Mouse (Mus musculus): ENCODE measurements around the gene Syt16. TPM values are rescaled to one million over a fixed set of nuclear protein-coding genes. Genes with fewer than 3 reads are reported as not detected.

The Syt16 gene
- total RNA-seq, 1 experiment from 2014 or later = not detected

GRCm38 (mm10) chr12:74089342-74090131, 92.1 kb downstream of the Syt16 start:
- ATAC-seq (replicated peaks; ENCODE audit: insufficient number of reproducible peaks, low FRiP score, low TSS enrichment, poor library complexity, severe bottlenecking) = no peak

- no peak for ATAC-seq (replicated peaks; ENCODE audit: insufficient number of reproducible peaks, low FRiP score, low TSS enrichment, poor library complexity, severe bottlenecking)
These were observed 95.1 kb downstream of the Syt16 start for GRCm38 (mm10) chr12:74092546-74092945.

GRCm38 (mm10) chr12:74093110-74093509, 95.6 kb downstream of the Syt16 start:
- ATAC-seq (replicated peaks; ENCODE audit: insufficient number of reproducible peaks, low FRiP score, low TSS enrichment, poor library complexity, severe bottlenecking) = no peak

GRCm38 (mm10) chr12:74094701-74095100, 97.2 kb downstream of the Syt16 start:
- ATAC-seq (replicated peaks; ENCODE audit: insufficient number of reproducible peaks, low FRiP score, low TSS enrichment, poor library complexity, severe bottlenecking) = no peak

GRCm38 (mm10) chr12:74098572-74099290, 101.3 kb downstream of the Syt16 start:
- ATAC-seq (replicated peaks; ENCODE audit: insufficient number of reproducible peaks, low FRiP score, low TSS enrichment, poor library complexity, severe bottlenecking) = no peak

GRCm38 (mm10) chr12:74105811-74106513, 108.5 kb downstream of the Syt16 start:
- no peak for ATAC-seq (replicated peaks; ENCODE audit: insufficient number of reproducible peaks, low FRiP score, low TSS enrichment, poor library complexity, severe bottlenecking)

GRCm38 (mm10) chr12:74108663-74109081, 111.2 kb downstream of the Syt16 start:
- ATAC-seq (replicated peaks; ENCODE audit: insufficient number of reproducible peaks, low FRiP score, low TSS enrichment, poor library complexity, severe bottlenecking) = no peak

- no peak for ATAC-seq (replicated peaks; ENCODE audit: insufficient number of reproducible peaks, low FRiP score, low TSS enrichment, poor library complexity, severe bottlenecking)
These were observed 112.1 kb downstream of the Syt16 start for GRCm38 (mm10) chr12:74109462-74110068.

GRCm38 (mm10) chr12:74116825-74117224, 119.4 kb downstream of the Syt16 start:
- ATAC-seq (replicated peaks; ENCODE audit: insufficient number of reproducible peaks, low FRiP score, low TSS enrichment, poor library complexity, severe bottlenecking) = no peak

GRCm38 (mm10) chr12:74125796-74126195, 128.3 kb downstream of the Syt16 start:
- no peak for ATAC-seq (replicated peaks; ENCODE audit: insufficient number of reproducible peaks, low FRiP score, low TSS enrichment, poor library complexity, severe bottlenecking)

- no peak for ATAC-seq (replicated peaks; ENCODE audit: insufficient number of reproducible peaks, low FRiP score, low TSS enrichment, poor library complexity, severe bottlenecking)
These were observed 130.8 kb downstream of the Syt16 start for GRCm38 (mm10) chr12:74128229-74128628.

GRCm38 (mm10) chr12:74131790-74132189, 134.3 kb downstream of the Syt16 start:
- no peak for ATAC-seq (replicated peaks; ENCODE audit: insufficient number of reproducible peaks, low FRiP score, low TSS enrichment, poor library complexity, severe bottlenecking)

GRCm38 (mm10) chr12:74142147-74142546, 144.7 kb downstream of the Syt16 start:
- ATAC-seq (replicated peaks; ENCODE audit: insufficient number of reproducible peaks, low FRiP score, low TSS enrichment, poor library complexity, severe bottlenecking) = no peak

GRCm38 (mm10) chr12:74144385-74144784, 146.9 kb downstream of the Syt16 start:
- ATAC-seq (replicated peaks; ENCODE audit: insufficient number of reproducible peaks, low FRiP score, low TSS enrichment, poor library complexity, severe bottlenecking) = no peak

- ATAC-seq (replicated peaks; ENCODE audit: insufficient number of reproducible peaks, low FRiP score, low TSS enrichment, poor library complexity, severe bottlenecking) = no peak
These were observed 163.3 kb downstream of the Syt16 start for GRCm38 (mm10) chr12:74160791-74161190.

GRCm38 (mm10) chr12:74163080-74163479, 165.6 kb downstream of the Syt16 start:
- no peak for ATAC-seq (replicated peaks; ENCODE audit: insufficient number of reproducible peaks, low FRiP score, low TSS enrichment, poor library complexity, severe bottlenecking)

- no peak for ATAC-seq (replicated peaks; ENCODE audit: insufficient number of reproducible peaks, low FRiP score, low TSS enrichment, poor library complexity, severe bottlenecking)
These were observed 173.8 kb downstream of the Syt16 start for GRCm38 (mm10) chr12:74171257-74171656.

- no peak for ATAC-seq (replicated peaks; ENCODE audit: insufficient number of reproducible peaks, low FRiP score, low TSS enrichment, poor library complexity, severe bottlenecking)
These were observed 176.4 kb downstream of the Syt16 start for GRCm38 (mm10) chr12:74173902-74174301.

- no peak for ATAC-seq (replicated peaks; ENCODE audit: insufficient number of reproducible peaks, low FRiP score, low TSS enrichment, poor library complexity, severe bottlenecking)
These were observed 187.1 kb downstream of the Syt16 start for GRCm38 (mm10) chr12:74184596-74184995.

Measured in monocyte, adult 5-6 weeks (primary cell).